Mouse (Mus musculus): ENCODE measurements at regions not wholly inside any gene's neighbourhood (a gene's known extent, or its start where the extent isn't known, plus 50 kb on each side); places are given as distances from the start of the nearest gene placed in this dataset.

GRCm38 (mm10) chr14:58596936-58597335 lies 526.6 kb downstream of the Fgf9 start:
- DNase-seq, result no peak

DNA sequence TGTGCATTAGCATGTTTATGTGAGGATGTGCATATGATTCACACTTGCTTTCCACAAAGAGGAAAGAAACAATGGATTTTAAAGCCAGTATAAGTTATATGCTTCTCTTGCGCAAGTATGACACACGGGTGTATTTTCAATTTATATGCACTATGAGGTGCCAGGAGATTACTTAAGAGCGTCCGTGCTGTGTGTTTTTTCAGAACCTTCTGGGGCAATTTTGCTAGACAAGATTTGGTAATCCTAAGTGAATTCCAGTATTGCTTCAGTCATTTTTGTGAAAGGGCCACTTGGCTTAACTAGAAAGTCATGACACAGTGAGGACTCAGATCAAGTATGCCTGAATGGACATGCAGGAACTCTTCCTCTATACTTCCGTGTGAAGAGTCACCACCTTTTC lies 511.5 kb downstream of the Fgf9 start:
- no peak for DNase-seq

DNA sequence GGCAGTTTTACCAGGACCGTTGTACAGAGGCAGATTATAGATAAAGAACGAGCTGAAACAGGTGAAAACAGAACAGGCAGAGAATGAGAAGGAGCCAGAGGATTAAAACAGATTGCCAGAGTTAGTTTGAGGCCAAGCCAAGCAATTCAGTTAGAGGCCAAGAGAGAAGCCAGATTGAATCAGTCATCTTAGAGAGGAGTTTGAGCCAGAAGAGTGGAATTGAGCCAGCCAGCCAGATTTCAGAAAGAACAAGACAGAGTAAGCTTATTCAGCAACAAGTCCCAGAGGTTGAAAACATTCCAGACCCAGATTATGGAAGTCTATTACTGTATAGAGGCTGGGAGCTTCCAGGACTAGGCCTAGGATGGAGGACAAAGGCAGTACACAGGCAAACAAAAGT lies 499.7 kb downstream of the Fgf9 start:
- DNase-seq, result no peak

- DNase-seq, result no peak
These were observed 497.1 kb downstream of the Fgf9 start for GRCm38 (mm10) chr14:58567472-58567871.

GRCm38 (mm10) chr14:58563082-58563481 lies 492.7 kb downstream of the Fgf9 start:
- no peak for DNase-seq

DNA sequence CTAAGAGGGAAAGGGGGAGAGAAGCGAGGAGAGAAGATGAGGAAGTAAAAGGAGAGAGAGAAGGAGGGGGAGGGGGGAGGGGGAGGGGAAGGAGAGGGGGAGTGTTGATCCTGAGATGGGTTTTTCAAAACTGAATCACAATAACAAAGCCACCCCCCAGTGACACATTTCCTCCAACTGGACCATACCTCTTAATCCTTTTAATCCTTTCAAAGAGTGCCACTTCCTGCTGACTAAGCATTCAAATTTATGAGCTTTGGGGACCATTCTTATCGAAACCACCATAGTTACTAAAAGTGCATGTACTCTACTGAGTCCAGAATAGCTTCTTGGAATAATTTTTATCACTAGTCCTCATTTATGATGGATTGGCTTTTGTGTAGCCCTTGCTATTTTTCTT lies 480.4 kb downstream of the Fgf9 start:
- DNase-seq, result no peak

DNA sequence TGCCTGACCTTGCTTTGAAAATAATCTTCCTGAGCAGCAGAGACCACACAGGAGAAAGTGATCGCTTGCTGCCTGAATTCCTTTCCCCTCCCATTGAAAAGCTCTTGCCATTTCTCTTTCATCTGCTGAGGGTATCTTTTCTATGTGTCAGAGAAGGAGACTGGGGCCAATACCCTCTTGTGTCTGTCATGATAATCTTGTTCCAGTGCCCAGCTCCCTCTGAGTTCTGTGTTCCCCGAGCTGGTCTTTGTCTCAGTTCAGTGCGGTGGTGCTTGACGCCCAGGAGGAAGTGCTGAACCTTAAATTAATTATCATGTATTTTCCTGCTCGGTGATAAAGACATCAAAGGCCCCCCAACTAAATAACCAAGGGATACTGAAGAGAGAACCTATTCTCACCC lies 475.4 kb downstream of the Fgf9 start:
- no peak for DNase-seq

DNA sequence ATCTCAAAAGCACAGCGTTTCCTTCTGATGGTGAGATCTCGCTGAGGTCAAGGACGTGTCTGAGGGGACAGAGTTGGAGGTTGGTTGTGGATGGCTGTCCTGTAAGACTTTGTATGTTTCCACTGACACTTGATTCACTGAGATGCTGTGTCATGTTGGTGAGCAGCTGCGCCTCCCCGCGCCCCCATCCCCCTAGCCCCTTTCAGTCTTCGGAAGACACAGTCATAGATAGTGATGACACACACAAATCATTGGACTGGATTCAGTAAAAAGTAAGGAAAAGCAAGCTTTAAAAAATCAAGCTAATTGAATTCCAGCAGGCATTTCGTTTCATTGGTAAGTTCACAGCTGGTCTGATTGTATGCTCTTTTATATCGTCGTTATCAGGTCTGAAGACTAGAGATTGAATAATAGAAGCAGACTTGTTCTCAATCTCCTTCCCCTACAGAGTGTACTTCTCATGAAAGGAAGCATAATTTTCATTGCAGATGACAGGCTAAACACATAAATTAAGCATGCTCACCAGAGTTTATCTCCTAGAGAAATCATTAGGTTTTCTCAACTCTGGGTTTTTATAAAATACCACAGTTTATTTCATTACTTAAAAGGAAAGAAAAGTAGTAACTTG lies 472.9 kb downstream of the Fgf9 start:
- DNase-seq, result no peak

DNA sequence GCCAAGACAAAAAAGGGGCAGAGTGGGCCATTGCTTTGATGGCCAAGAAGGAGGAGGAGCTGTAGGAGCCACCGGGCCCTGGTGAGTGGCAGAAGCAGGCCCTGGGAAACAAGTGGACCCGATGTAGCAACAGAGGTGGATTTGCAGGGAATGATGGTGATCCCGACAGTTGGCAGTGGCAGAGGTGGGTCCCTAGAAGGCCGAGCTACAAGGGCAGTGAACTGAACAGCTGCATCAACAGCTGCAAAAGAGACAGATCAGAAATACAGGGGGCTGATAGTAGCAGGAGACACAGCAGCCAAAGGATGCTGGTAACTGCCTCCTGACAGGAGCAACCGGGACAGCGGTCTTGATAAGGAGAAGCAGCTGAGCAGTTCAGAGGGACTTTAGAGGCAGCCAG lies 467.8 kb downstream of the Fgf9 start:
- no peak for DNase-seq

- DNase-seq, result no peak
These were observed 450.7 kb downstream of the Fgf9 start for GRCm38 (mm10) chr14:58520976-58521549.

GRCm38 (mm10) chr14:58520384-58520783 lies 450.0 kb downstream of the Fgf9 start:
- no peak for DNase-seq

DNA sequence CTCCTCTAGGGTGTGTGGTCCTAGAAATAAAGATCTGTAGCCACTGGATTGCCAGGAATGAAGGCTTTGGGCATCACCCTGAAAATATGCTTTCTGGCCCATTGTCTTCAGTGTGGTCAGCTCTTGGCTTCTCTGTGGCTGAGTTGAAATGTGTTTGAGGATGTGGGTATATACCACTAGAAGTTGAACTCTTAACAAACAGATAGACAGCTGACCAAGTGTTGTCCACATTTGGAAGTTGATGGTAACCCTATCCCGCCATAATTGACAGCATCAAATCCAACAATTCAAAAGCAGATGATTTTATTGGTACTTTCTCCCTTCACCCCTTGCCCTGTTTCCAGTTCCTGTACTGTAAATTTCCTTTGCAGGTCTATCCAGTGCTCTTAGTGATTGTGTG lies 448.7 kb downstream of the Fgf9 start:
- DNase-seq, result no peak

- DNase-seq, result no peak
These were observed 446.2 kb downstream of the Fgf9 start for GRCm38 (mm10) chr14:58516543-58516942.

GRCm38 (mm10) chr14:58512177-58512576 lies 441.8 kb downstream of the Fgf9 start:
- DNase-seq, result no peak

DNA sequence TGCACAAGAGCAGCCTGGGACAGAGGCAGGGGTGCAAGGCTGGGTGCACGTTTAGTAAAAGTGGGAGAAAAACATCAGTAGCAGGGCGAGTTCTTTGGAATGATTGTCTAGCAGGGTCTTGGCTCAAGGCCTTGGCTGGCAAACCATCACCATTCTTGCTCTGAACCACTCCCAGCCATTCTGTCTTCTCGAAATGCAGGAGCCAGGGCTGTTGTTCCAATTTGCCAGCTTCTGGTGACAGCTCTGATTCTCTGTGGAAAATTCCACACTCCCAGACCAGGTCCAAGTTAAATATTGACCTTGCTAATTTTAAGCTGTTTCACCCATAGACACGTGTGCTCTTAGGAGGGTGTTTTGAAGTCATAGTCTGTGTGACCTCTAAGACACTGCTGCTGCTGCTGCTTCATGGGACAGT lies 441.2 kb downstream of the Fgf9 start:
- DNase-seq, result no peak

DNA sequence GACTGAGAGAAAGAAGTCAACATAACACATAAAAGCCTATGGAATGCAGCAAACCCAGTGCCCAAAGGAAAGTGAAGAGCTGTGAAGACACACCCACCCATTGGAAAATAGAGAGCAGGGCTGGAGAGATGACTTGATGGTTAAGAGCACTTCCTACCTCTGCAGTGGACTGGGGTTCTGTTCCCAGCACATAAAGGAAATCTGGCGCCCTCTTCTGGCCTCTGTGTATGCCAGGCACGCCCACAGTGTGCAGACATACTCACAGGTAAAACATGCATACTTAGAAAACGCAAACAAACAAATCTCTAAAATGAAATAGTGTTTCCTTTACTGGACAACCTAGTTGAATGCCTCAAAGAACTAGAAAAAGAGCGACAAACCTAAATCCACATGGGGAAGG lies 440.4 kb downstream of the Fgf9 start:
- no peak for DNase-seq

DNA sequence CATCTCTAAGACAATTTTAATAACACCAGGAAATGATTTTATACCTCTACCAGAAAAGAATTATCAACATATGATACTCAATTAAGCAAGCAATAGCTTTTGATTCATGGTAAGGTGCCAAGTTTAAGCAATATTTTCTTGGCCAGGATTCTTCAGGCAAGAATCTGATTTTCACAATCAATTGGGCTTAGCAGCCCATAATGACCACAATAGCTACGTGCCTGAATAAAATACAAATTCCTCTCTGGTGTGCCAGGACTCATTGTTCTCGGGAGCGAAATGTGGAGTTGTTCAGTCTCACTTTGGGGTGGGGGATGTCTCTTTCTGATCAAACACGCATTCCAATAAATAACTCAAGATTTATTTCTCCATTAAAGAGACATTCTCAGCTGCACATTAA lies 438.8 kb downstream of the Fgf9 start:
- no peak for DNase-seq

- DNase-seq, result no peak
These were observed 436.1 kb downstream of the Fgf9 start for GRCm38 (mm10) chr14:58506490-58506889.

- DNase-seq, result no peak
These were observed 435.5 kb downstream of the Fgf9 start for GRCm38 (mm10) chr14:58505841-58506240.

- DNase-seq, result no peak
These were observed 432.5 kb downstream of the Fgf9 start for GRCm38 (mm10) chr14:58502890-58503289.

- no peak for DNase-seq
These were observed 429.7 kb downstream of the Fgf9 start for GRCm38 (mm10) chr14:58500014-58500413.

DNA sequence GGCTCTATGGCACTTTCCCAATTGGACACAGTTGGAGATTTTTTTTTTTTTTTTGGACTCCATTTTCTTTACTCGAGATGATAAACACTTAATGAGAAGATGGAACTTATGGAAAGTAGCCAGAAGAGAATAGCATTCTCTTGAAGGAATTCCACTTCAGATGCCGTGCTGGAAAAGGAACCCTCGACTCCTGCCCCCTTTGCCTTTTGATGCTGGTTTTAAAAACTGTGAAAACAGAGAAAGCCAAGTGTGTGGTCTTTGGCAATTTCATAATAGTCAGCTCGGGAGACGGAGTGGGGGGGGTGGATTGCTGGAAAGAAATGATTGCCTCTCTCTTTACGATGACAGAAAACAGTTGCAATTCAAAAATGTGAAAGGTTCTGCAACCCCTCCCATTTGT lies 429.2 kb downstream of the Fgf9 start:
- DNase-seq, result no peak

DNA sequence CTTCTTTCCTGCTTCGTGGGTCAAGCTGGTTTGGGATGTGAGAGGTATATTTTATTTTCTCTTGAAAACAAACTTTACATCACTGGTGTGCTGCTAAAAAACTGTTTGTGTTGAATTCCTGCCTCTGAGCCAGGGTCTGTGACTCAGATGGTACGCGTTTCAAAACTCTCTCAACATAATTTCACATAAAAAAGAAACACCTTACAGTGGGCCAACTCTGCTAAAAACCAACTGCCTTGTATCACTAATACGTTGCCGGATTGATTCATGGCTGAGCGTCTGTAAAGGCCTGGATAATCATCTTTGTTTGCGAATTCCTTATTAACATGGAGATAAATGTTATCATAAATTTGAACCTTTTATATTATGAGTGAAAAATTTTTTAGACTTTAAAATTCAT lies 428.7 kb downstream of the Fgf9 start:
- DNase-seq, result no peak

DNA sequence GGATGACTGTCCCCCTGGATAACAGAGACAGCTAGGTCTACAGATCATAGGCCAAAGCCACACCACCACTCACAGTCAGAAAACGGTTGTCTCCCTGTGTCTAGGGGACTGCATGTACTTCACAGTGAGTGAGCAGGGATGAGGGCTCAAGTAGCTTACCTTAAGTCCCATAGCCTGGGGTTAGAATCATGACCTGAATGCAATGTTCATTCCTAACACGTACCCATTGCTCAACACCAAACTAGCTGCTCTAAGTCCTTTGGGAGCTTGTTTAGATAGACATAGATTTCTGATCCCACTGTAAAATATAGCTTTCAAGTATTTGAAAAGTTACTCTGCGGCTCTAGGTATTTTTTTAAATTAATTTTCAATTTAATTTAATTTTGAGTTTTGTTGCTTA lies 426.6 kb downstream of the Fgf9 start:
- no peak for DNase-seq

- DNase-seq, result no peak
These were observed 424.1 kb downstream of the Fgf9 start for GRCm38 (mm10) chr14:58494400-58494987.

Data from layer of hippocampus, postnatal 36 days (tissue).